Mouse (Mus musculus) spleen, postnatal 4 days (tissue): ENCODE results near the gene Samd7.
A peak's percentile ranks its signal among the peaks of the same experiment; 100 is the strongest.
"Not testable (repeated sequence)": the region's sequence is repeated elsewhere in the genome, so short reads cannot be mapped to it uniquely, and the experiment has no call there.

Source experiments
- DNase-seq, 2 experiments: peaks; one replicate each; pipeline ENCODE4 v3.0.0; 2022; ENCODE audit warnings: low spot score in 2 of 2

Samd7 gene

DNA sequence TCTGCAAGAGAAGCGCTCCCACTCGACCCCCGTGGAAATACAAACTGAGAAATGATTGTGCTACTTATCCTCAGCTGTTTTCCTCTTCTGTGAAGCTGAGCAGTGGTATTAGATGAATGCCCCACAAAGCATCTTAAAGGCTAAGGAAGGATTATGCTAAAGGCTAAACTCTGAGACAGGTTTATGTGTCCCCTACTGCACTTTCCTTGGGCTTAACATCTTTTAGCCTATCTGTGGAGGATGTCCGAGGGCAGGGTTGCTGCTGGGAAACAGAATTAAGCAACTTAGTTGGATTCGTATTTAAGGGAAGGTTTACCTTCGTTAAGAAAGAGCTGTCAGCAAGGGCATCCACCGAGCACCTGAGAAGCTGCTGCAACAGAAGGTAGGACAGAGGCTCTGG lies at the start of gene Samd7:
Gene Samd7 (plus strand): TSS at position 288 of the 400 bp plus-strand sequence.
- DNase-seq = no peak

DNA sequence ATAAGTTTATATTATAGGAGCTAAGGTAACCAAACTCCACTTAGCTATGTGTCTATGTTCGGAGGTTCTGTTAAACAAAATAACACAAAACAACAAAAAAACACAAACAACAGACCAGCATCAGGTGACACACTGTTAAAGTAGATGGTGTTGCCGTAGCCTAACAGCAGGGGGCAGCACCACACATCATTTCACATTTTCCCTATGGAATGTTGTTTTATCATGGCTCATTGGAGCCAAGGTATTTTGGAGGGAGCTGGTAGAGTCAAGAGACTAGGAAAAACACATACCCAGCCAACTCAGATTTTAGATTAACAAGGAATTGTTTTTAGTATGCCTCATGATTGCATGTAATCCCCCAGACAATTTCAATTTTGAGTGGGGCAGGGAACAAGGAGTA lies 49.7 kb upstream of the Samd7 start:
- DNase-seq = no peak

DNA sequence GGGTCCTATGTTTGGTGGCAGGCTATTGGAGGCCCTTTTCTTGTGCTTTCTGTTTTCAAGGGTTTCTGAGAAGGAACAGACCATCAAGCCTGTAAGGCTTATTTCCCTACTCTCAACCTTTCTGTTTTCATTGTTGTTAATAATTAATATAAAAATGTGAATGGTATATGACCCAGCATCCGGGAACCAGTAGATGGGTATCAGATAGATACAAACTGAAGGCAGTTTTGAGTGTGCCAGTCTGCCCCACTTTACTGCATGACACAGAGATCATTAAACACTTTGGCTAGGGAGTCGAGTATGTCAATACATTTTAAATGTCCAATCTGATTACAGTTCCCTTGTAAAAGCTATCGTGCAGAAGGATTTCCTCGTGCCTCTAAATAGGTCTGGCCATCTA lies 48.2 kb upstream of the Samd7 start:
- no peak for DNase-seq

- DNase-seq = not testable (repeated sequence)
Measured at GRCm38 (mm10) chr3:30699711-30700505, 46.2 kb upstream of the Samd7 start, which contains the start of gene Lrrc31. Gene Lrrc31 (minus strand): TSS chr3:30699843.

GRCm38 (mm10) chr3:30705977-30706376 lies 40.1 kb upstream of the Samd7 start:
- DNase-seq = no peak

DNA sequence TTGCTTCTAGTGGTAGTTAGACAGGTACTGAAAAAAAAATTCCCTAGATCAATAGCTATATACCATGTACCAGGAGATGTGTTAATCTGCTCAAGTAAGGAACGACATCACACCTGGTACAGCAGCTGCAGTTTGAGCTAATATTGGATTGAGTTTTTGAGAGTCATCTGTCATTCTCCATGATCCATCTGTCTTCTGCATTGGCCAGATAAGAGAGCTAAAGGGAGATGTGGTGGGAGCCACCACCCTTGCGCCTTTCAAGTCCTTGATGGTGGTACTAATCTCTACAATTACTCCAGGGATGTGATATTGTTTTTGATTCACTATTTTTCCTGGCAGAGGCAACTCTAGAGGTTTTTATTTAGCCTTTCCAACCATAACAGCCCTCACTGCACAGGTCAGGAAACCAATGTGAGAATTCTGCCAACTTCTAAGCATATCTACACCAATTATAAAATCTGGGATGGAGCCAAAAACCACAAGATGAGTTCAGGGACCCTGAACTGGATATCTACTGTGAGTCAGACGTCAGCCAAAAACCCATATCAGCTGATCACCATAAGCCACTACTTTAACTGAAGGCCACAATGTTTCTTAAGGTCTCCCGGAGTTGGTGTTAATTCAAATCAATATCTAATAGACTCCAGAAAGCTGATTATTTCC lies 39.3 kb upstream of the Samd7 start:
- no peak for DNase-seq

- no peak for DNase-seq
Measured at GRCm38 (mm10) chr3:30710191-30710590, 35.9 kb upstream of the Samd7 start.

DNA sequence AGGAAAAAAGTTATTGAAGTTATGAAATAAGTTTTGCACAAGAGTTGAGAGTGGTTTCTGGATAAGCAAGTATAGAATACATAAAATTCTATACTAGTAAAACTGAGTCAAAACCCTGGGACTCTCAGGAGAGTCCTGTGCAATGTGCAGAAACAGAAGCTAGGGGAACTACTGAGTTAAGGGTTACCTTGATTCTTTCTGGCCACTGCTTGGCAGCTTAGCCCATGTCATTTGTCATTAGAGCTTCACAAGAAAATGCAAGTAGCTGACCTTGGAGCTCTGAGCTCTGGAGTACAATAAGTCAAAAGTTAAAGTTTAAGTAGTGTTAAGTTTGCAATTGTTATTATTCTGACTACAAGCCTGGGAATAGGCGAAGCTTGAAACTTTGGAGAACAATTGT lies 32.8 kb upstream of the Samd7 start:
- DNase-seq = no peak

DNA sequence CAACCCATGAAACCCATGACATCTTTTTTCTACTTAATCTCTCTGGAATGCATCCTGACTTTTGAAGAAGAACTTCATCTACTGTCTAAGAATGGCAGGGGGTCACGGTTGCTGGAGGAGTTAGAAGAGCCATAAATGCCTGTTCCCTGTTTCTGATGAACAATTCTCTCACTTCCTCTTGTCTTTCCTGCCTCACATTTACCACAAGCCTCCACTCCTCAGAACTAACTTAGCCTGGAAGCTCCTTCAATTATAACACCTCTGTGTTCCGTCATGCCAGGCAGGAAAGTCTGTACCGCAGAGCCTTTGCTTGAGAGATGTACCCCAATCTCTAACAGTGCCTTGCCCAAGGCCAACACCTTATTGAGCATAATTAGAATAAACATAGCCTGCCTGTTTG lies 27.4 kb upstream of the Samd7 start:
- no peak for DNase-seq

DNA sequence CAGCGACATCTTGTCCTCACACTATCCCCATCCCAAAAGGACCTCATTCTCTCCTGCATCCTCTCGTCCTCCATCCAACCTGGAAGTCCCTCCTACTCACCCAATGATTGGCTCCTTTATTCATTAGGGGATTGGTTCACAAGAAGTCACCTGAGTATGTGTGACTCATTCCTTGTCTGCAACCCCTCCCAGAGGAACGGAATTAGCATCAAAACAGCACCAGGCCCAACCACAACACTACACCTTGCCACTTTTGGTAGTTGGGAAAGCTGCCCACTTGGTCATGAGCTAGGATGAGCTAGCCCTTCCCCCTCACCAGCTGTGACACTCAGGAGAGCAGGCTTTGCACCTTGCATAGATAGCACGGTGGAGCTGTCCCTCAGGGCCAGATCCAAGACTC lies 24.1 kb upstream of the Samd7 start:
- no peak for DNase-seq

GRCm38 (mm10) chr3:30722461-30722860 lies 23.6 kb upstream of the Samd7 start:
- no peak for DNase-seq

DNA sequence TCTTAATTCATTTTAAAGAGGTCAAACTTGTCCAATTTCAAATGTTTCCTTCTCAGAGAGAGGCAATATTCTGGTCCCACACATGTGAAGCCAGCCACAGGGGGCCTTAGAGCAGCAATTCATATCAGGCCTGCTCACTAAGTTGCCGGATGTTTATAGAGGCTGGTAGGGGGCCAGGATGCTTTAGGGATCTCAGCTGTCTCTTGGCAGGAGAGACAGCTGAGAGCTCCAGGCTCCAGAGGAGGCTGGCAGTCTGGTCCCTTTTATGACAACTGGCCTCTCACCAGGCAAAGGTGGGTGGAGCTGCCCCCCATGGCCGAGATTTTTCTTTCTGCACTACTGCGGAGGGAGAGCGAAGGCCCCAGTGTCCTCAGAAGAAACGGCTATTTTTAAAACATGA lies 22.9 kb upstream of the Samd7 start:
- DNase-seq = no peak

DNA sequence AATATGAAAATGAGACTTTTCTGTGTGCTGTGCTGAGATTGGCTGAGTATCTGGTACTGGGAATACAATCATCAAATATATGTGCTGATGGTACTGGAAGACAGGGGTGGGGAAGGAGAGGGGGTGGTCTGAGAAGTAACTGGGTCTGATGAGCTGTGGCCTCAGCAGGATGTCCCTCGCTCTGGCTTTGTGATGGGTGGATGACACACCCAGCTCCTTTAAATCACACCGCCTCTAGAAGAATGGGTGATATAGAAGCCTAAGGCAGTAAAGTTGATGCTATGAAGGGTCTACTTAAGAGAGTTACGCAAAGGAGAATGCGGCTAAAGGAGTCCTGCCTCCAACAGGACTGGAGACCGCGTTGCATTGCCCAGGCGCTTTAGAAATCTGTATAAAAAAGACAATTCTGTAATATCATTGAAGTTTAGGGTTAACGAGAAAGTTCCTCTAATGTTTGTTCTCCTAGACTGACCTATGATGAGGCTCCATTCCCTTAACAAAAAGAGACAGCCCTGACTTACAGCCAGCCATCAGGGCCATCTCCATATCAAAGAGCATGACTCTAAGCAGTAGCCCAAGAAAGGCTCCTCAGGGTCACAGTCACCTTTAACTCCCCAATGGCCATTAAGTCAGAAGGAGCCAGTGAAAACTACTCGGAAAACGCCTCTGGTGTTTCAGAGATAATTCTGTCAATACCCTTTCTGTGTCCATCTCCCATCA lies 21.8 kb upstream of the Samd7 start:
- no peak for DNase-seq

GRCm38 (mm10) chr3:30724848-30725465 lies 21.1 kb upstream of the Samd7 start:
- no peak for DNase-seq

GRCm38 (mm10) chr3:30725514-30725913 lies 20.6 kb upstream of the Samd7 start:
- DNase-seq = peak; percentile 18 to 71

- DNase-seq = no peak
Measured at GRCm38 (mm10) chr3:30727209-30727608, 18.9 kb upstream of the Samd7 start.

GRCm38 (mm10) chr3:30729046-30729445 lies 17.0 kb upstream of the Samd7 start:
- no peak for DNase-seq

DNA sequence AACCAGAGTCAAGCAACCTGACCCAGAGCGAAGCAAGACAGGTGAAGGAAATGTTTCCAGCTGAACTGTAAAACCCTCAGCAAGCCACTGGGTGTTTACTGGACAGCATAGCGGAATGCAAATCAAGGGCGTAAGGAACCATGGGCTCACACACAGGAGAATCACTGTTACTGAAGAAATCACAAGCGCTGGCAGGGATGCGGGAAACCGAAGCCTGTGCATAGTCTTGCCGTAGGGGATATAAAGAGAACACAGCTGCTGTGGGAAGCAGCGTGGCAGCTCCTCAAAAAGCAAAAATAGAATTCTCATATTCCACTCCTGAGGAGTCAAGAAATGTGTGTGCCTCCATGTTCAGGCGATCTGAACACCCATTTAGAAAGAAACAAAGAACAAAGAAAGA lies 9.3 kb upstream of the Samd7 start:
- no peak for DNase-seq

GRCm38 (mm10) chr3:30741306-30741705 lies 4.8 kb upstream of the Samd7 start:
- no peak for DNase-seq

- no peak for DNase-seq
Measured at GRCm38 (mm10) chr3:30742891-30743290, 3.2 kb upstream of the Samd7 start.

DNA sequence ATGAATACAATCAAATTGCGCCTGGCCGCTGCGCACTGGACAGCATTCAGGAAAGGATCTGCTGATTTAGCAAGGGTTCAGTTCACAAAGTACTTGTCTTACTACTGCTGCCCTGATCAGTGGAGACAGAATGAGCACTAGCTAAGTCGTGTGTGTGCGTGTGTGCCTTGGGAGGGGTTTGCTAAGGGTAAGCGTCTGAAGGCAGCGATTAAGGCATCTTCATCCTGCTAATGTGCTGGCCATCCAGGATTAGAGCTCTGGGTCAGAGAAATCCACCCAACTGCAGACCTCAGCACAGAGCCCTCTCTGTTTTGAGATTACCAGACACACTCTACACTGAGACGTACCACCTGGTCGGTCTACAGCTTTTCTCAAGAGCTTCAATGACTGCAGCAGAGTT lies 2.2 kb downstream of the Samd7 start:
- DNase-seq = no peak

- DNase-seq = no peak
Measured at GRCm38 (mm10) chr3:30754696-30755095, 8.6 kb downstream of the Samd7 start.
